Mouse (Mus musculus) liver, embryonic 14 days (tissue): ENCODE measurements around the gene Ccdc162. TPM values are rescaled to one million over a fixed set of nuclear protein-coding genes. Genes with fewer than 3 reads are reported as not detected.

ENCODE experiments used
- polyA plus RNA-seq: library from polyadenylated mRNA; depleted of rRNA; stranded (reverse); fragments of >200 nt; gene quantifications from 2 replicates; pipeline ENCODE4 v1.2.3, GENCODE M21; 2012; rRNA removed

The Ccdc162 gene
- 0.06 and 0.08 TPM in 2 replicates for polyA plus RNA-seq

DNA sequence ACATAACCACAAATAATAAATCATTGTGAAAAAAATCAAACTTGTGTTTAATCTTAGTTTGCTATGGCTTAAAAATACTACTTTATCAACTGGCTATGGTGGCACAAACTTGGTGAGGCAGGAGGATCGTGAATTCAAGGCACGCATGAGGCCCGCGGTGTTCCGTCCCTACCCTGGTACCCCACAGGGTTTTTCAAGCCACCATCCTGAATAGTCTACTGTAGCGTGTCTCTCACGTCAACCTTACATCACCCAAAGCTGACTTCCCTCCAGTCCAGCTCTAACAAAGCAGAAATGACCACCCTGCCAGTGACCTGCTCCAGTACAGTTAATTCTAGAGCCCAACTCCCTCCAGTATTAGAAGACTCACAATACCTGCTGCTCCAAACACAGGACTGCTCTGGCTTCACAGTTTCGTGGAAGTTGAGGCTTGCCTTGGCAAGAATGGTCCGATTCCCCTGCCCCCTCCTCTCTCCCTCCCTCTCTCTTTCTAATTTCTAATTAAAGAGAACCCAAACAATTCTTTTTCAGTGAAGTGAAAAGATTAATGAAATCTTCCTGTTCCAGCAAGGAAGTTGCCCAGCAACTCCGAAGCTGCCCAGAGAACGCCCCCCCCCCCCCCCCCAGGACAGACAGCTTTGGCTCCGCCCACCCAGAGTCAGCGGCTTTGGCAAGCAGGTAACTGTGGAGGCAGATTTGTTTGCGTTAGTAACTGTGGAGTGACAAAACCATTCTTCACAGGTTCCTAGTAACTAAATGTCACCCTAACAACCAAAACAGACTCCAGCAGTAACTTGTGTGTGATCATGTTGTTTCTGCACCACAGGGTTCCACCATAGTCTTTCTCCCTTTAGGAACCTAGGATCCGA lies at the start of gene Ccdc162:
Gene Ccdc162 (minus strand): TSS at position 606 of the 869 bp plus-strand sequence.

GRCm38 (mm10) chr10:41518981-41519618 lies 197.3 kb downstream of the Ccdc162 start, which contains the start of gene Cd164:
TSS of gene Cd164 (plus strand) at chr10:41519414.

GRCm38 (mm10) chr10:41489708-41490517 lies 226.5 kb downstream of the Ccdc162 start, which contains the start of the genes Smpd2 and Ppil6:
TSS of gene Smpd2 (minus strand) at chr10:41490369.
TSS of gene Ppil6 (plus strand) at chr10:41490439.

Other genes starting within 250 kb of the Ccdc162 start
- 2.8 and 3.1 TPM in 2 replicates for gene Mical1, start 240.3 kb downstream of the Ccdc162 start, polyA plus RNA-seq
- gene Smpd2, start 226.3 kb downstream of the Ccdc162 start, polyA plus RNA-seq = 6.3 and 7.1 TPM in 2 replicates
- gene Ppil6, start 226.2 kb downstream of the Ccdc162 start, polyA plus RNA-seq = 0.05 TPM in 1 of 2 replicates, not detected in the other
- 27.7 and 32.9 TPM in 2 replicates for gene Cd164, start 197.2 kb downstream of the Ccdc162 start, polyA plus RNA-seq
- gene Cep57l1, start 93.2 kb upstream of the Ccdc162 start, polyA plus RNA-seq = 8.0 and 8.3 TPM in 2 replicates
- gene Sesn1, start 93.3 kb upstream of the Ccdc162 start, polyA plus RNA-seq = 13.3 and 16.6 TPM in 2 replicates